Mouse (Mus musculus) bone marrow macrophage, adult 2 months (primary cell): ENCODE results near the gene Rbm8a.

Experiments used
- CTCF ChIP-seq: IDR thresholded peaks from 2 replicates; pipeline ENCODE4 v1.5.1; 2012; ENCODE audit warnings: low read depth, mild to moderate bottlenecking, low read length, moderate library complexity
- POLR2A ChIP-seq: IDR thresholded peaks from 2 replicates; pipeline ENCODE4 v1.6.1; 2012; ENCODE audit warnings: mild to moderate bottlenecking, low read depth, low read length, borderline replicate concordance

GRCm38 (mm10) chr3:96675171-96675570, 45.4 kb downstream of the Rbm8a start:
- TF ChIP-seq CTCF (no peak), POLR2A (no peak)
